ENCODE assay signal across 8 mouse cellular contexts in genomic region chr15:13088504-13089058, GRCm38 (mm10).
A peak's percentile ranks its signal among the peaks of the same experiment; 100 is the strongest.
DNase-seq lines count a peak whose midpoint lies in the region; ATAC-seq lines count a peak whose summit lies in the region.

No protein-coding gene starts in this region.

- no peak overlapping the region for H3K4me3 ChIP-seq in kidney, embryonic 15.5 days (replicated peaks)
- no peak overlapping the region for H3K4me3 ChIP-seq in liver, embryonic 13.5 days (replicated peaks)

- no peak overlapping the region for H3K4me2 ChIP-seq in kidney, embryonic 15.5 days
- H3K4me2 ChIP-seq in liver, embryonic 13.5 days, result no peak overlapping the region

- H3K9me3 ChIP-seq in kidney, embryonic 15.5 days (replicated peaks), result no peaks in the 10 kb centered on the region
- H3K9me3 ChIP-seq in liver, embryonic 13.5 days (replicated peaks), result no peaks in the 10 kb centered on the region

- H3K36me3 ChIP-seq in kidney, embryonic 15.5 days, result 0 out of 2 replicates have a peak, but pooled peaks cover 3% of the 10 kb centered on the region
- H3K36me3 ChIP-seq in liver, embryonic 13.5 days, result no peaks in the 10 kb centered on the region

- 59% methylated on average over 7 of the region's 7 CpGs for WGBS in kidney, embryonic 15.5 days
- WGBS in liver, embryonic 13.5 days (ENCODE audit: insufficient replicate concordance), result 43% methylated on average over 7 of the region's 7 CpGs

- ATAC-seq in kidney, embryonic 15.5 days (replicated peaks; ENCODE audit: low FRiP score), result peak; percentile 67
- no peak for ATAC-seq in liver, embryonic 13.5 days (ENCODE audit: low read depth)
- ATAC-seq in erythroid progenitor cell, adult 5-6 weeks (replicated peaks; ENCODE audit: low FRiP score, poor library complexity, severe bottlenecking), result no peak

- H3K27ac ChIP-seq in kidney, embryonic 15.5 days, result no peak overlapping the region
- H3K27ac ChIP-seq in liver, embryonic 13.5 days, result no peak overlapping the region

- no peaks in the 10 kb centered on the region for H3K4me1 ChIP-seq in kidney, embryonic 15.5 days
- H3K4me1 ChIP-seq in liver, embryonic 13.5 days (replicated peaks), result no peaks in the 10 kb centered on the region

- DNase-seq in thymus, postnatal 14 days, result peak; percentile 3
- DNase-seq in thymus, adult 18-20 months, result no peak
- DNase-seq in cerebellum, adult 18-20 months, result peak; percentile 11 to 13
- DNase-seq in forelimb bud, embryonic 11.5 days (ENCODE audit: low read depth, low spot score), result peak; percentile 72
- DNase-seq in liver, embryonic 13.5 days, result peak; percentile 11
- peak; percentile 76 for DNase-seq in retina, postnatal 1 day

- no peaks in the 10 kb centered on the region for H3K27me3 ChIP-seq in kidney, embryonic 15.5 days
- H3K27me3 ChIP-seq in liver, embryonic 13.5 days, result no peaks in the 10 kb centered on the region

- no peak overlapping the region for H3K9ac ChIP-seq in kidney, embryonic 15.5 days
- H3K9ac ChIP-seq in liver, embryonic 13.5 days, result no peak overlapping the region

Comparison
In these comparisons a context has a peak if more than half of its experiments do, and no peak if none do; other contexts are left out.
1. DNase-seq: peak in thymus, postnatal 14 days (single experiment), cerebellum, adult 18-20 months (2 of 2), forelimb bud, embryonic 11.5 days (single experiment), liver, embryonic 13.5 days (single experiment) and retina, postnatal 1 day (single experiment); none in thymus, adult 18-20 months (0 of 2).